Mouse (Mus musculus) urinary bladder, postnatal 10 days (tissue): ENCODE results near the gene Gabrb1.

Experiments
- DNase-seq: peaks from one replicate; pipeline ENCODE4 v3.0.0; 2022; ENCODE audit warnings: low spot score

The Gabrb1 gene

DNA sequence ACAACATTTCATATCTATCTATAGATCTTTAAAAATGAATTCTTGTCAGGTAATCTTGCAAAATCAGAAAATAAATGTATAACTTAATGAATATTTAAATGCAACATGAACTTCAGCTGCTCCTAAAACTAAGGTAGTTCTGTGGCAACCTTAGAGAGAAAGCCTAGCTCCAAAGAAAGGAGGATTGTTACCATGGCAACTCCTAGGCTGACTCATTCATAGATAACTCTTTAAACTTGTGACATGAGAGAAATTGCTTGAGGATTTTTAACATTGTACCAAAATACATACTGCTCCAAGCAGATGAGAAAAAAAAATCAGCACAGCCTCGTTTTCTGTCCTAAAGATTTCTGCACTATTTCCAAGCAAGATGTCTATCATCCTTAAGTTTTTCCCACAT is 171.1 kb downstream of the Gabrb1 start:
- no peak for DNase-seq

DNA sequence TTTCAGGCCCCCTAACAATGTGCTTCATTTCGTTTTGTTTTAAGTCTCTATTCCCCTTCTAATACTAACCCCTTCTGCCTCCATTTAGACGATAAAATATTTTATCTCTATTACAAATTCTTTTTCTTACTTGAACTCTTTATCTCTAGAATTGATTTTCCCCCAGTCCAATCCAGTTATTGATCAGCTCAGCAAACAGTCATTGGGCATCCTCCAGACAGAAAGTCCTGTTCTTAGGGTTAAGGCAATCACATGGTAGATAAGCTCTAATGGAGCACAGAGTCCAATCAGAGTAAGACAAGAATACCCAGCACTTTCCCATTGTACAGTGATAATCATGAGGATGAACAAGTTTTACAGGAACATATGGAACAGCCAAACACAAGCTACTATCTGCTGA is 172.4 kb downstream of the Gabrb1 start:
- no peak for DNase-seq

GRCm38 (mm10) chr5:71842241-71842640 is 184.3 kb downstream of the Gabrb1 start:
- DNase-seq: no peak

- DNase-seq: no peak
Measured at GRCm38 (mm10) chr5:71898214-71898613, 240.3 kb downstream of the Gabrb1 start.

DNA sequence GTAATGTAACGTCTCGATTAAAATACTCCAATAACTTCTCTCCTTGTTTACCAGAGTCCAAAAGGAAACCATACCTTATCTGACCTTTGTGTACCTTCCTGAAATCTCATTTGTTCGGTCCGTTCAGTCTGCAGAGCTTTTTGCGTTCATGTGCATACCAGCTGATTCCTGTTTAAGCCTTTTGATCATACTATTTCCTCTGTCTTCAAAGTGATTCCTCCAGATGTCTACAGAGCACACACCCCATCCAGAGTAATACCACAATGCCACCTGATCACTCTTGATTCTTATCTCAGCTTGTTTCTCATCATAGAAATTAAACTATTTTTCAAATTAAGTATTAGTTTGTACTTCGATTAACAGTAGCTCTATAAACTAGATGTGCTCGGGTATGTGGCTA is 245.5 kb downstream of the Gabrb1 start:
- no peak for DNase-seq

DNA sequence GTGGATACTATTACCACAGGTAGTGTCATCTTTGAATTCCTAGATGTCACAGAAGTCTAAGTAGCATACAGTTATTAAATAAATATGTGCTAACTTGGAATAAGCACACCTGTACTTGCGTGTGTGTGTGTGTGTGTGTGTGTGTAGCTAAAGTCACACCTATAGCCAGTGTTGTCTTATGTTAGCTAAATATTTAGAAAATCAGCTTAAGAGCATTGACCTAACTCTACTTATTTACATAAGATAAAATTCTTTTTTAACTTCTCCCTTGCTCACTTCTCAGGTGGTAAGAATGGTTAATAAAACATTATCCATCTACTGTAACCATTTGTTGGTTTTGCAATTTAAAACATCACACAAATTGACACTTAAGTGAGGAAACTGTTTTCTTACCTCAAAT is 256.1 kb downstream of the Gabrb1 start:
- no peak for DNase-seq

- DNase-seq: no peak
Measured at GRCm38 (mm10) chr5:71915711-71916110, 257.8 kb downstream of the Gabrb1 start.

- DNase-seq: no peak
Measured at GRCm38 (mm10) chr5:71917206-71917605, 259.3 kb downstream of the Gabrb1 start.

DNA sequence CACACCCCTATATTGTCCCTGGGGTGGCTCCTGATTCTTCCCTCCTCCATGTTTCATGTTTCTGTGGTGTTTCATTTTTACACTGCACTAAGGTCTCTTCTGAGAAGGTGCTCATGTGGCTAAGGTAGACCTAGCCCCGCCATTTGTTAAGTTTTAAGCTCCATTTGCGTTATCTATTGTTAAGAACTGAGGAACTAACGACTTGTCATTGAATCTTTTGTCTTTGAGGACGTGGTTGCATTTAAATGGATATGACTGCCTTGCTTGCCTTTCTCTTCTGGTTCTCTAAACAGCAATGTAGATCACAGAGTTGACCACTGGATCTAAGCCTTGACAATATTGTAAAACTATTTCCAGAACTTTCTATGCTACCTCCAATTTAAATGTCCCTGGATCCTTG is 265.7 kb downstream of the Gabrb1 start:
- DNase-seq: no peak

- no peak for DNase-seq
Measured at GRCm38 (mm10) chr5:71926336-71926735, 268.4 kb downstream of the Gabrb1 start.

- no peak for DNase-seq
Measured at GRCm38 (mm10) chr5:71930036-71930435, 272.1 kb downstream of the Gabrb1 start.

- DNase-seq: no peak
Measured at GRCm38 (mm10) chr5:71951398-71951797, 293.5 kb downstream of the Gabrb1 start.

DNA sequence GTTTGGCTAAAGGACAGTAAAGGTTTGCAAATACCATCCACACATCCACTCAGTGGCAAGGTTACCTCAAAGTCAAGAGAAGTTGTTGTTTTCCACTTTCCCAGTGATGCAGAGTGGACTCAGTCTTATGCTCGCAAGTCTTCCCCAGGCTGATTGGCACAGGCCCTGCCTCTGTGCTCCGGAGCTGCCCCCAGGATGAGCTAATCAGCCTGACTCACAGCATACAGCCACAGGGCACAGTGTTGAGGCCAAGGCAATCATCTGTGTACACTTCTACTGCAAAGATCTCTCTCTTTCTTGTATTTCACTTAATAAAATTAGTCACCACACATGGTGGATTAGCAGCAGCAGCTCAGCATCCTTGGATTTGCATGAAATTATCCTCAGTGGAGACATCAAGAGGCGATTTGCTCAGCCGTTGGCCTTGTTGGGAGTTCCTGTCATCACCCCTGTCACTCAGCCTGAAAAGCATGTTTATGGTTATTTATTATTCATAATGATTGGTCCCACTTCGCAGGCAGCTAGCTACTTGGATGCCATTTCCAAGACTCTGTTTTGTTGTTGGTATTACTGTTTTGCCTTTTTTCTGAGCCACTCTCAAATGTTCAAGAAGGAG is 297.3 kb downstream of the Gabrb1 start:
- no peak for DNase-seq

- DNase-seq: no peak
Measured at GRCm38 (mm10) chr5:71964876-71965432, 307.0 kb downstream of the Gabrb1 start.

GRCm38 (mm10) chr5:71965529-71965928 is 307.6 kb downstream of the Gabrb1 start:
- DNase-seq: no peak

- no peak for DNase-seq
Measured at GRCm38 (mm10) chr5:71970140-71970800, 312.4 kb downstream of the Gabrb1 start.

- DNase-seq: no peak
Measured at GRCm38 (mm10) chr5:71972831-71973230, 314.9 kb downstream of the Gabrb1 start.

GRCm38 (mm10) chr5:71976133-71976532 is 318.2 kb downstream of the Gabrb1 start:
- no peak for DNase-seq

DNA sequence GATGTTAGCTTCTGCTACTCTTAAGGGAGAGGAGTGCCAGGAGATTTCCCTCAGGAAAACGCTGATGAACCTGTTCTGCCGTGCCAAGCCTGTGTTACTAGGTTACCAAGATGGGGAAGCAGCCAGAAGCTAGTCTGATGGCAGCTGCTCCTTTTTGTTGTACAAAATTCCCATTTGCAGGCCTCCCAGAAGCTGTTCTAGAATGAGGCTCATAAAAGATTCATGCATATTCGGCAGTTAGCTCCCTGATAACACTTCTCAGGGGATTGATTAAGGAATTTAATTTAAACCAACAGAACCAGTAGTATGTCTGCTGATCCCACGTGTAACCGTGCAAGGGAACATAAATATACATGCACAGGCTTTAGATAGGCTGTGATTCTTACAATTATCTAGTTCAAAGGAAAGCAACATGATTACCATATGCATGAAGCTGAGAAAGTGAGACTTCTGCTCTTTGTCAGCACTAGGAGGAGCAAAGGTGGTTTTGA is 318.7 kb downstream of the Gabrb1 start:
- no peak for DNase-seq

- no peak for DNase-seq
Measured at GRCm38 (mm10) chr5:71986561-71986960, 328.6 kb downstream of the Gabrb1 start.

- no peak for DNase-seq
Measured at GRCm38 (mm10) chr5:71986983-71987398, 329.1 kb downstream of the Gabrb1 start.

DNA sequence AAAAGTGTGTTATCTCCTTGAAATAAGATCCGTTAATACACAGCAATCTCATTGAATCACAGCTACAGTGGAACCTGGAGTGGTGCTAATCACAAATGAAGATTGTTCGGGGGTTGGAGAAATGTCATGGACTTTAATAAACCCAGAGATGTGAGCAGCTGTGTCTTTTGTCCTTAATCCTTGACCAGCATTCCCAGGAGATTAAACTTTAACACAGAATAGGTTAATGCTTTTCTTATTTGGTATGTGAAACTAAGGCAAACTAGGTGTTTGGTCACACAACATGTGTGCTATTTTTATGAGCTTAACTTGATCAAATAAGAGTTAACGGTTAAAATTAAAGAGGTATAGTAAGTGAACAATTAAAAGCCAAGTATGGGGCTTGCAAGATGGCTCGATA is 341.6 kb downstream of the Gabrb1 start:
- DNase-seq: no peak

DNA sequence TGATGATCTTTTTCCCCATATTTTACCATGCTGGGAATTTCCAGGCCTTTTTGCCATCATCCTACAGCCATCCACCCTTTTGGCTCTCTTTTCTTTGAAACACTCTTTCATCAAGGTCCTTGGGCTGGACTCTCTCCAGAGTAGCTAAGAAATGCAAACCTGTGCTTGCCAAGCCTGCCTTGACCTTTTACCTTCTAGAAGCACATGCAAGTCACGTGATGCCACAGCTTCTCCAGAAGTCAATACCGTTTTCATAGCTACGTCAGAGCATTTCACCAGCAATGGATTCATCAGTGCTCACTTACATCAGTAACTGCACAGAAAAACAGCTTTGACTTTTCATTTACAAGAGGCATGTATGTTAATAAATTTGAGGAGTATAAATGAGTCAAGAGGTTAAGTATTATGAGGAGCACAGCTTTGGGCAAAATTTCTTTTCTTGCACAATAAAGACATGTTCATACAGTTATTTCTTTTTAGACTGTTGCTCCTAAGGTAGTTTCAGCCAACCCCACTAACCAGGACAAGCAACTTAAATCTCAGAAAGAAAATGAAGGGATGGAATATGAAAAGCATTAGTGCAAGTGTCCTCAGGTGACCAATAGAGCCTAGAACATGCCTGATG is 346.0 kb downstream of the Gabrb1 start:
- no peak for DNase-seq
